Mouse (Mus musculus): ENCODE results near the gene Pdgfra.

Pdgfra gene

GRCm38 (mm10) chr5:75155741-75156553 is 3.9 kb downstream of the Pdgfra start:
- peak; percentile 78 for DNase-seq

- no peak for DNase-seq
Measured at GRCm38 (mm10) chr5:75156554-75157036, 4.5 kb downstream of the Pdgfra start.

- peak; percentile 32 for DNase-seq
Measured at GRCm38 (mm10) chr5:75157038-75157437, 4.9 kb downstream of the Pdgfra start.

- DNase-seq = no peak
Measured at GRCm38 (mm10) chr5:75160530-75161170, 8.6 kb downstream of the Pdgfra start.

- no peak for DNase-seq
Measured at GRCm38 (mm10) chr5:75161586-75161985, 9.5 kb downstream of the Pdgfra start.

GRCm38 (mm10) chr5:75163289-75163951 is 11.3 kb downstream of the Pdgfra start:
- no peak for DNase-seq

- peak; percentile 24 for DNase-seq
Measured at GRCm38 (mm10) chr5:75164688-75165087, 12.6 kb downstream of the Pdgfra start.

GRCm38 (mm10) chr5:75169837-75170236 is 17.7 kb downstream of the Pdgfra start:
- no peak for DNase-seq

GRCm38 (mm10) chr5:75171859-75172258 is 19.8 kb downstream of the Pdgfra start:
- DNase-seq = no peak

- DNase-seq = no peak
Measured at GRCm38 (mm10) chr5:75179249-75179648, 27.2 kb downstream of the Pdgfra start.

- DNase-seq = no peak
Measured at GRCm38 (mm10) chr5:75179726-75180290, 27.7 kb downstream of the Pdgfra start.

GRCm38 (mm10) chr5:75183653-75184052 is 31.6 kb downstream of the Pdgfra start:
- DNase-seq = no peak

- no peak for DNase-seq
Measured at GRCm38 (mm10) chr5:75184112-75184511, 32.0 kb downstream of the Pdgfra start.

- DNase-seq = no peak
Measured at GRCm38 (mm10) chr5:75184693-75185235, 32.7 kb downstream of the Pdgfra start.

GRCm38 (mm10) chr5:75185584-75185983 is 33.5 kb downstream of the Pdgfra start:
- DNase-seq = no peak

- no peak for DNase-seq
Measured at GRCm38 (mm10) chr5:75189319-75189987, 37.4 kb downstream of the Pdgfra start.

- DNase-seq = no peak
Measured at GRCm38 (mm10) chr5:75193107-75193506, 41.0 kb downstream of the Pdgfra start.

GRCm38 (mm10) chr5:75198413-75198812 is 46.3 kb downstream of the Pdgfra start:
- DNase-seq = no peak

GRCm38 (mm10) chr5:75199698-75200365 is 47.7 kb downstream of the Pdgfra start:
- DNase-seq = no peak

- no peak for DNase-seq
Measured at GRCm38 (mm10) chr5:75200366-75200724, 48.3 kb downstream of the Pdgfra start.

GRCm38 (mm10) chr5:75207905-75208304 is 55.8 kb downstream of the Pdgfra start:
- DNase-seq = no peak

- DNase-seq = no peak
Measured at GRCm38 (mm10) chr5:75209966-75210365, 57.9 kb downstream of the Pdgfra start.
